Mouse (Mus musculus) lung, postnatal 0 days (tissue): ENCODE measurements around the gene Ajm1. TPM values are rescaled to one million over a fixed set of nuclear protein-coding genes. Genes with fewer than 3 reads are reported as not detected.

Source experiments
- ATAC-seq: fragments of 200-750 bp; cut with Nextera tagmentation; 2 replicates; pipeline ENCODE4 v1.8.0; 2017; ENCODE audit warnings: moderate library complexity
- DNase-seq: peaks from one replicate; pipeline ENCODE4 v3.0.0-alpha.2; 2016; ENCODE audit warnings: low spot score
- H3K27ac ChIP-seq: fragments of 300-500 bp; sonication (generic); 2 replicates; pipeline ENCODE4 v1.5.1; 2014; ENCODE audit warnings: antibody characterized with exemption, mild to moderate bottlenecking, low read length, mixed read lengths
- H3K27me3 ChIP-seq: fragments of 300-500 bp; sonication (generic); replicated peaks from 2 replicates; pipeline ENCODE4 v1.6.1; 2014; ENCODE audit warnings: low read length, mixed read lengths; ENCODE audit not compliant: insufficient read depth
- H3K36me3 ChIP-seq: fragments of 300-500 bp; sonication (generic); 2 replicates; pipeline ENCODE4 v1.6.1; 2014; ENCODE audit warnings: low read length, mixed read lengths; ENCODE audit not compliant: insufficient read depth
- H3K4me1 ChIP-seq: fragments of 300-500 bp; sonication (generic); 2 replicates; pipeline ENCODE4 v1.6.1; 2014; ENCODE audit warnings: antibody characterized with exemption, low read depth, low read length, mixed read lengths; ENCODE audit not compliant: insufficient read depth
- H3K4me2 ChIP-seq: fragments of 300-500 bp; sonication (generic); replicated peaks from 2 replicates; pipeline ENCODE4 v1.6.1; 2014; ENCODE audit warnings: low read depth, mild to moderate bottlenecking, low read length, moderate library complexity, mixed read lengths
- H3K4me3 ChIP-seq: fragments of 300-500 bp; sonication (generic); 2 replicates; pipeline ENCODE4 v1.5.1; 2014; ENCODE audit warnings: low read depth, low read length
- H3K9ac ChIP-seq: fragments of 300-500 bp; sonication (generic); replicated peaks from 2 replicates; pipeline ENCODE4 v1.6.1; 2014; ENCODE audit warnings: low read depth, mild to moderate bottlenecking
- H3K9me3 ChIP-seq: fragments of 300-500 bp; sonication (generic); 2 replicates; pipeline ENCODE4 v1.6.1; 2016; ENCODE audit warnings: low read length, mixed read lengths
- CTCF ChIP-seq: IDR thresholded peaks from 2 replicates; pipeline ENCODE4 v1.5.1; 2016; ENCODE audit warnings: antibody characterized with exemption, mild to moderate bottlenecking
- EP300 ChIP-seq: IDR thresholded peaks from 2 replicates; pipeline ENCODE4 v1.6.1; 2016; ENCODE audit warnings: antibody characterized with exemption, mild to moderate bottlenecking, control low read depth
- WGBS: fragments of 180-500 bp; shearing (Covaris S2); extraction: QIAGEN DNeasy Blood & Tissue Kit; methylation state at CpG from one replicate; pipeline ENCODE4 v1.1.7; 2014; 5-methylcytosine and 5-hydroxymethylcytosine counted together
- polyA plus RNA-seq: library from polyadenylated mRNA; unstranded; fragments of >200 nt; fragmentation: Nextera tagmentation; extraction: Ambion mirVana; gene quantifications from 2 replicates; pipeline ENCODE4 v1.2.1, GENCODE M21; 2015

Gene Ajm1
- polyA plus RNA-seq, 1 experiment from 2014 or later, result not detected

DNA sequence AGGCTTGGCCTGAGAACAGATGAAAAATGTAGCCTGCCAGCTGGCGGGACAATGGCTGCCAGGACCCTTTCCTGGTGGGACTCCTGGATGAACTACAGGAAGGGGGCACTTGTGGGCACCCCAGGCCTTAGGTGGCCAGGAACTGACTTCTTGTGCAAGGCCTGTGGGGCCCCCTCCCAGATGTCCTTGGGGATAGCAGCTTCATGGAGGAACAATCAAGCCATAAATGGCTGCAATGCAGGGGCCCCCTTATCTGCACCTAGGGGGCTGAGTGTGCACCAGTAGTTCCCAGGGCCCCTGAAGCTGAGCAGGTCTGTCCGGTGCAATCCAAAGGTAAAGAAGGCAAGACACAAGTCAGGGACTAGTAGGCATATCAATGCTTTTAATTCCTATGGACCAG is 8.5 kb downstream of the Ajm1 start:
- Histone ChIP-seq H3K27ac (no peak overlapping the region), H3K4me2 (no peak overlapping the region), H3K27me3 (peaks cover 22% of the 10 kb centered on the region), H3K9me3 (no peaks in the 10 kb centered on the region), H3K36me3 (no peaks in the 10 kb centered on the region), H3K4me3 (no peak overlapping the region), H3K9ac (no peak overlapping the region), H3K4me1 (peaks cover 12% of the 10 kb centered on the region)
- DNase-seq, result no peak
- 94% methylated on average over 2 of the region's 2 CpGs for WGBS
- no peak for ATAC-seq
- TF ChIP-seq EP300, result no peak
- TF ChIP-seq CTCF, result no peak

DNA sequence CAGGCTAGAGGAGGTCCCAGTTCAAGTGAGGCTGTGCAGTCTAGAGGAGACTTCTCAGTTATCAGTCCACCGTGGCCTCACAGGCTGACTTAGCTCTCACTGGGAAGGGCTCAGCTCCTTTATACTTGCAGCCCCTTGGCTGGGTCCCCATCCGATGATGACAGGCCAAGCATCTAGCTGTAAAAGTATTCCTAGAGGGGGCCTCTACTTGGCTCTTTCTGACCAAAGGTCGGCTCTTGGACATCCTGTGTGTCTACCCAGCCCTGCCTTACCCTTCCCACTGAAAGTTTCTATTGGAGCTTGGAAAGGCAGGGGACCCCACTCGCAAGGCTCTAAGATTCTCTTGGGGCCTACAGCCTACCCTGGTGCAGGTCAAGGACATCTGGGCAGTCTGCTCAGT is 10.3 kb downstream of the Ajm1 start:
- Histone ChIP-seq H3K27me3 (peaks cover 3% of the 10 kb centered on the region; the same call in 1 of the 2 replicates), H3K4me3 (no peak overlapping the region), H3K4me2 (no peak overlapping the region), H3K9ac (no peak overlapping the region), H3K36me3 (no peaks in the 10 kb centered on the region), H3K27ac (no peak overlapping the region), H3K4me1 (peaks cover 3% of the 10 kb centered on the region; the same call in 1 of the 2 replicates), H3K9me3 (no peaks in the 10 kb centered on the region)
- no peak for ATAC-seq
- 85% methylated on average over 4 of the region's 4 CpGs for WGBS
- TF ChIP-seq CTCF (no peak), EP300 (no peak)
- no peak for DNase-seq

DNA sequence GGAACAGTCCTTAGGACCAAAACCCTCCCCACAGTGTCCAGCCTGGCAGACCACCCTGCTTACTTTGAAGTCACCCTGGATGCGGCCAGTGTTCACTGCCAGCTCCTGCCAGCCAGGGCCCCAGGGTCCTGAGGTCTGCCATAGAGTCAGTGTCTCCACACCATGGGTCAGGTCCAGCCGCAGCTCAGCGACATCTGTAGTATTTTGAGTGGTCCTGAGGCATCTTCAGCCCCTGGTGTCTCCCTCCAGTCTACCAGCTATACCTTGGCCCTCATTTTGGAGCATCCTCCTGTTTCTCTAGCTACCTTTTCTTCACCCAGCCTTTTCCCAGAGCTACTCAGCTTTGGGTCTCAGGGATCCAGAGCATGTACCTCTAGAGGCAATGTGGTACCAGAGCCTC is 12.2 kb downstream of the Ajm1 start:
- no peak for TF ChIP-seq CTCF
- TF ChIP-seq EP300, result no peak
- Histone ChIP-seq H3K4me3 (no peak overlapping the region), H3K36me3 (no peaks in the 10 kb centered on the region), H3K9ac (no peak overlapping the region), H3K27ac (no peak overlapping the region), H3K9me3 (no peaks in the 10 kb centered on the region), H3K4me1 (no peaks in the 10 kb centered on the region), H3K27me3 (no peaks in the 10 kb centered on the region), H3K4me2 (no peak overlapping the region)
- ATAC-seq (no peak), DNase-seq (no peak)
- WGBS, result 87% methylated on average over 3 of the region's 3 CpGs

- DNase-seq (no peak), ATAC-seq (no peak)
- Histone ChIP-seq H3K27me3 (no peaks in the 10 kb centered on the region), H3K4me3 (no peak overlapping the region), H3K9me3 (no peaks in the 10 kb centered on the region), H3K4me1 (no peaks in the 10 kb centered on the region), H3K27ac (no peak overlapping the region), H3K4me2 (no peak overlapping the region), H3K36me3 (peaks cover 6% of the 10 kb centered on the region; the same call in 1 of the 2 replicates), H3K9ac (no peak overlapping the region)
- WGBS, result 76% methylated on average over 6 of the region's 6 CpGs
- TF ChIP-seq EP300, result no peak
- no peak for TF ChIP-seq CTCF
These were observed 13.0 kb downstream of the Ajm1 start for GRCm38 (mm10) chr2:25568473-25569019.

- Histone ChIP-seq H3K9me3 (no peaks in the 10 kb centered on the region), H3K27ac (no peak overlapping the region), H3K4me2 (no peak overlapping the region), H3K9ac (no peak overlapping the region), H3K4me3 (no peak overlapping the region), H3K27me3 (no peaks in the 10 kb centered on the region), H3K4me1 (no peaks in the 10 kb centered on the region), H3K36me3 (peaks cover 19% of the 10 kb centered on the region; the same call in 1 of the 2 replicates)
- TF ChIP-seq CTCF (peak; percentile 39), EP300 (no peak)
- 78% methylated on average over 6 of the region's 6 CpGs for WGBS
- ATAC-seq (no peak), DNase-seq (no peak)
These were observed 15.0 kb downstream of the Ajm1 start for GRCm38 (mm10) chr2:25566558-25566957.

GRCm38 (mm10) chr2:25565741-25566140 is 15.8 kb downstream of the Ajm1 start:
- Histone ChIP-seq H3K4me3 (no peak overlapping the region), H3K36me3 (peaks cover 24% of the 10 kb centered on the region; the same call in 1 of the 2 replicates), H3K27ac (no peak overlapping the region), H3K9ac (no peak overlapping the region), H3K4me2 (no peak overlapping the region), H3K4me1 (no peaks in the 10 kb centered on the region), H3K27me3 (no peaks in the 10 kb centered on the region), H3K9me3 (no peaks in the 10 kb centered on the region)
- WGBS, result 90% methylated on average over 8 of the region's 8 CpGs
- TF ChIP-seq EP300, result no peak
- no peak for ATAC-seq
- DNase-seq, result no peak

- 81% methylated on average over 9 of the region's 9 CpGs for WGBS
- Histone ChIP-seq H3K9me3 (no peaks in the 10 kb centered on the region), H3K4me3 (no peak overlapping the region), H3K4me1 (peaks cover 6% of the 10 kb centered on the region), H3K27ac (no peak overlapping the region), H3K9ac (no peak overlapping the region), H3K27me3 (no peaks in the 10 kb centered on the region), H3K36me3 (peaks cover 24% of the 10 kb centered on the region; the same call in 1 of the 2 replicates), H3K4me2 (no peak overlapping the region)
- no peak for ATAC-seq
- TF ChIP-seq CTCF (no peak), EP300 (no peak)
- no peak for DNase-seq
These were observed 19.6 kb downstream of the Ajm1 start for GRCm38 (mm10) chr2:25561946-25562345.
